Mouse (Mus musculus) stomach, postnatal 0 days (tissue): ENCODE measurements around the gene Cd5l.

Source experiments
- CTCF ChIP-seq: IDR thresholded peaks from 2 replicates; pipeline ENCODE4 v1.5.1; 2016; ENCODE audit warnings: antibody characterized with exemption, low read depth, mild to moderate bottlenecking, moderate library complexity
- EP300 ChIP-seq: optimal IDR thresholded peaks from 2 replicates; pipeline ENCODE3; 2016; ENCODE audit warnings: antibody characterized with exemption

DNA sequence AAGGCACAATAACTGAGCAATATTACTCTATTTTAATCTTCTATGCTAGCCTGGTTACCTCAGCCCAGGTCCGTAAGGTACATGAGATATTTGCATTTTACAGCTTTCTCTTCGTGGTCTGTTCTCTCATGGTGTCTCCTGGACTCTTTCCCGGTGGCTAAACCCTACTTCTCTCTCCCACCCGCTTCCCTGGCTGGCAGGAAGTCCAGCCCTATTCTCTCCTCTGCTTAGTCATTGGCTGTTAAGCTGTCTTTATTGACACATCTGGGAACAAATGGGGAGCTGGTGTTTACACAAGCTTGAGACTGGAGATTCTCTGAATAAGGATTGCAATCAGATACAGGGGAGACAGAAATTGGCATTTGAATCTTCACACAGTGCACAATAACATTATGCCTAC lies 35.1 kb upstream of the Cd5l start:
- TF ChIP-seq CTCF, result no peak
- TF ChIP-seq EP300, result no peak
